Mouse (Mus musculus) left cerebral cortex, adult 11 months (tissue): ENCODE measurements around the gene Phldb2.
A peak's percentile ranks its signal among the peaks of the same experiment; 100 is the strongest.

Experiments
- DNase-seq: peaks from one replicate; pipeline ENCODE4 v3.0.0; 2022; ENCODE audit warnings: low spot score

Phldb2 gene

GRCm38 (mm10) chr16:45724061-45724741 is 229.2 kb downstream of the Phldb2 start, which contains the start of gene Tagln3:
Gene Tagln3, minus strand, starts transcription at chr16:45724608.
- DNase-seq: peak; percentile 67

- no peak for DNase-seq
Measured at GRCm38 (mm10) chr16:45723172-45723901, 230.1 kb downstream of the Phldb2 start.

GRCm38 (mm10) chr16:45722460-45722951 is 230.9 kb downstream of the Phldb2 start:
- no peak for DNase-seq

DNA sequence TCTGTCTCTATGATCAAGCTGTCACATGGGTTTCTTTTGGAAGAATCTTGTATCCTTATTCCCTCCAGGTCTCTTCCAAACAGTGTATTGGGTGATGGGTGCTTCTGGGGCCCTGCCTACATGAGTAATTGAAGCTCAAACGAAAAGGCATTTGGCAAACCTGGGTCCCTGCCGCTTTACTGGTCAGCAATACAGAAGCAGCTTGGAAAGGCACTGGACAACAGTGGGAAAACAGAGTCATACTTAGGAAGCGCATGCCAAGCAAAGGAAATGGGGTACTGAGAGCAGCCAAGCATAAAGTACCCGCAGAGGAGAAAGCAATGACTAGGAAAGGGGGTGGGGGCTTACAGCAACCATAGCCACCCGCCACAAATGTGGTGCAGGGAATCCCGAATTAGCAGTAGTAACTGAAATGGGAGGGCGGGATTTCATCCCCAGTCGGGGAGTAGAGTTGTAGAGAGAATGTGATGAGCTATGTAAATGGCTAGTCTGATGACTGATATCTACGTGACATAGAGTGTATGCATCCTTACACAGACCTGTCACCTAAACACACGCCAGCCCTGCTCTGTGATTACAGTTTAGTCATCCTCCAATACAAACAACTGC is 233.3 kb downstream of the Phldb2 start:
- no peak for DNase-seq

- no peak for DNase-seq
Measured at GRCm38 (mm10) chr16:45718296-45718695, 235.1 kb downstream of the Phldb2 start.

- peak; percentile 42 for DNase-seq
Measured at GRCm38 (mm10) chr16:45714489-45715150, 238.8 kb downstream of the Phldb2 start.

GRCm38 (mm10) chr16:45713878-45714277 is 239.5 kb downstream of the Phldb2 start:
- no peak for DNase-seq

DNA sequence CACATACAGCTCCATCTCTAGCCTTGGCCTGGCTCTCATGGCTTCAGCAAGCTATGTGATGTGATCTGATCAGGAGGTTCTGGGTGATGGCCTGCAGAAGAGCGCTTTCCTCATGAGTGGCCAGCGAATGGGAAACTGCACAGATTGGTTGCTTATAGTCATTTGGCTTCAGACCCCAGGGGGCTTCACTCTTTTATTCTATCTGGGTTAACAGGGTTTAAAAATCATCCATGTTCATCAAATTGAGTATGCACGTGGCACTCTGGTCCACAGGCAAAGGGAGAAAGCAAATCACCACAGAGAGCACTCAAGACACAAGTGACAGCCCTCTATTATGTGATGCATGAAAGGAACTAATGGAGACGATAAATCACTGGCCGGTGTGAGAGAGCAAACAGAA is 240.1 kb downstream of the Phldb2 start:
- DNase-seq: no peak

GRCm38 (mm10) chr16:45711263-45711662 is 242.1 kb downstream of the Phldb2 start:
- no peak for DNase-seq

GRCm38 (mm10) chr16:45699301-45699700 is 254.1 kb downstream of the Phldb2 start:
- no peak for DNase-seq

GRCm38 (mm10) chr16:45697996-45698395 is 255.4 kb downstream of the Phldb2 start:
- no peak for DNase-seq
